Mouse (Mus musculus): ENCODE measurements around the gene Metap1. TPM values are rescaled to one million over a fixed set of nuclear protein-coding genes. Genes with fewer than 3 reads are reported as not detected.

Gene Metap1
- polyA plus RNA-seq, 1 experiment = 32.2 TPM

GRCm38 (mm10) chr3:138424247-138424646 is 65.1 kb downstream of the Metap1 start:
- TF ChIP-seq CEBPB (IDR thresholded peaks at IDR 0.05; ENCODE audit: low read depth) = no peak
- TF ChIP-seq MYOG (IDR thresholded peaks at IDR 0.05; ENCODE audit: control insufficient read depth, extremely low read depth, insufficient read length) = no peak
- TF ChIP-seq CTCF (IDR thresholded peaks at IDR 0.05; ENCODE audit: control insufficient read depth, insufficient read depth, insufficient read length) = no peak
- no peak for TF ChIP-seq FOSL1 (IDR thresholded peaks at IDR 0.05; ENCODE audit: insufficient read depth, low read length, poor library complexity, severe bottlenecking)
- no peak for TF ChIP-seq MAX (IDR thresholded peaks at IDR 0.05)
- no peak for TF ChIP-seq USF1 (IDR thresholded peaks at IDR 0.05; ENCODE audit: low read depth)
- no peak for TF ChIP-seq MYOD1 (IDR thresholded peaks at IDR 0.05; ENCODE audit: control insufficient read depth, insufficient read length, low read depth)

GRCm38 (mm10) chr3:138423664-138424063 is 65.7 kb downstream of the Metap1 start:
- Histone ChIP-seq H3K79me3 (ENCODE audit: low read depth) (no peaks in the 10 kb centered on the region), H3K4me3 (ENCODE audit: insufficient read depth, poor library complexity, severe bottlenecking) (no peak overlapping the region), H3ac (ENCODE audit: control insufficient read depth, insufficient read length, low read depth) (no peak overlapping the region), H3K36me3 (ENCODE audit: control insufficient read depth, insufficient read depth) (no peaks in the 10 kb centered on the region), H3K27me3 (ENCODE audit: control insufficient read depth, insufficient read depth, insufficient read length) (no peaks in the 10 kb centered on the region), H3K79me2 (ENCODE audit: control insufficient read depth, insufficient read depth) (no peaks in the 10 kb centered on the region)
- TF ChIP-seq USF1 (IDR thresholded peaks at IDR 0.05; ENCODE audit: low read depth) = no peak
- TF ChIP-seq CTCF (IDR thresholded peaks at IDR 0.05; ENCODE audit: control insufficient read depth, insufficient read depth, insufficient read length) = no peak
- TF ChIP-seq MAX (IDR thresholded peaks at IDR 0.05) = no peak
- no peak for TF ChIP-seq CEBPB (IDR thresholded peaks at IDR 0.05; ENCODE audit: low read depth)
- no peak for TF ChIP-seq MYOD1 (IDR thresholded peaks at IDR 0.05; ENCODE audit: control insufficient read depth, insufficient read length, low read depth)
- no peak for TF ChIP-seq MYOG (IDR thresholded peaks at IDR 0.05; ENCODE audit: control insufficient read depth, extremely low read depth, insufficient read length)
- no peak for TF ChIP-seq FOSL1 (IDR thresholded peaks at IDR 0.05; ENCODE audit: insufficient read depth, low read length, poor library complexity, severe bottlenecking)

More at GRCm38 (mm10) chr3:138424247-138424646, 65.1 kb downstream of the Metap1 start:
- Histone ChIP-seq H3K79me2 (ENCODE audit: control insufficient read depth, insufficient read depth) (no peaks in the 10 kb centered on the region), H3K4me3 (ENCODE audit: insufficient read depth, poor library complexity, severe bottlenecking) (no peak overlapping the region), H3ac (ENCODE audit: control insufficient read depth, insufficient read length, low read depth) (no peak overlapping the region), H3K79me3 (ENCODE audit: low read depth) (no peaks in the 10 kb centered on the region), H3K36me3 (ENCODE audit: control insufficient read depth, insufficient read depth) (no peaks in the 10 kb centered on the region), H3K27me3 (ENCODE audit: control insufficient read depth, insufficient read depth, insufficient read length) (no peaks in the 10 kb centered on the region)

- H3K79me3 ChIP-seq (ENCODE audit: low read depth) = no peaks in the 10 kb centered on the region
- H3K4me3 ChIP-seq (ENCODE audit: insufficient read depth, poor library complexity, severe bottlenecking) = no peak overlapping the region
- TF ChIP-seq MYOD1 (IDR thresholded peaks at IDR 0.05; ENCODE audit: control insufficient read depth, insufficient read length, low read depth) (no peak), USF1 (IDR thresholded peaks at IDR 0.05; ENCODE audit: low read depth) (no peak), MAX (IDR thresholded peaks at IDR 0.05) (no peak), CTCF (IDR thresholded peaks at IDR 0.05; ENCODE audit: control insufficient read depth, insufficient read depth, insufficient read length) (no peak)
- no peaks in the 10 kb centered on the region for H3K79me2 ChIP-seq (ENCODE audit: control insufficient read depth, insufficient read depth)
- H3ac ChIP-seq (ENCODE audit: control insufficient read depth, insufficient read length, low read depth) = no peak overlapping the region
- H3K36me3 ChIP-seq (ENCODE audit: control insufficient read depth, insufficient read depth) = no peaks in the 10 kb centered on the region
- no peaks in the 10 kb centered on the region for H3K27me3 ChIP-seq (ENCODE audit: control insufficient read depth, insufficient read depth, insufficient read length)
These were observed 68.9 kb downstream of the Metap1 start for GRCm38 (mm10) chr3:138420385-138420784.

GRCm38 (mm10) chr3:138419369-138419768 is 69.9 kb downstream of the Metap1 start:
- H3ac ChIP-seq (ENCODE audit: control insufficient read depth, insufficient read length, low read depth) = no peak overlapping the region
- no peaks in the 10 kb centered on the region for H3K27me3 ChIP-seq (ENCODE audit: control insufficient read depth, insufficient read depth, insufficient read length)
- H3K79me2 ChIP-seq (ENCODE audit: control insufficient read depth, insufficient read depth) = no peaks in the 10 kb centered on the region
- H3K79me3 ChIP-seq (ENCODE audit: low read depth) = no peaks in the 10 kb centered on the region
- H3K36me3 ChIP-seq (ENCODE audit: control insufficient read depth, insufficient read depth) = no peaks in the 10 kb centered on the region
- TF ChIP-seq CTCF (IDR thresholded peaks at IDR 0.05; ENCODE audit: control insufficient read depth, insufficient read depth, insufficient read length) (no peak), CEBPB (IDR thresholded peaks at IDR 0.05; ENCODE audit: low read depth) (no peak), USF1 (IDR thresholded peaks at IDR 0.05; ENCODE audit: low read depth) (no peak), MYOG (IDR thresholded peaks at IDR 0.05; ENCODE audit: control insufficient read depth, extremely low read depth, insufficient read length) (no peak)
- no peak overlapping the region for H3K4me3 ChIP-seq (ENCODE audit: insufficient read depth, poor library complexity, severe bottlenecking)

- H3K4me3 ChIP-seq (ENCODE audit: insufficient read depth, poor library complexity, severe bottlenecking) = no peak within 1 kb of the TSS
- no peak within 1 kb of the TSS for H3ac ChIP-seq (ENCODE audit: control insufficient read depth, insufficient read length, low read depth)
- no peaks in the 10 kb centered on the region for H3K79me3 ChIP-seq (ENCODE audit: low read depth)
- TF ChIP-seq MYOD1 (IDR thresholded peaks at IDR 0.05; ENCODE audit: control insufficient read depth, insufficient read length, low read depth) (no peak), USF1 (IDR thresholded peaks at IDR 0.05; ENCODE audit: low read depth) (no peak), MAX (IDR thresholded peaks at IDR 0.05) (no peak), CTCF (IDR thresholded peaks at IDR 0.05; ENCODE audit: control insufficient read depth, insufficient read depth, insufficient read length) (no peak), CEBPB (IDR thresholded peaks at IDR 0.05; ENCODE audit: low read depth) (no peak), FOSL1 (IDR thresholded peaks at IDR 0.05; ENCODE audit: insufficient read depth, low read length, poor library complexity, severe bottlenecking) (no peak), MYOG (IDR thresholded peaks at IDR 0.05; ENCODE audit: control insufficient read depth, extremely low read depth, insufficient read length) (no peak)
- H3K27me3 ChIP-seq (ENCODE audit: control insufficient read depth, insufficient read depth, insufficient read length) = no peaks in the 10 kb centered on the region
- H3K79me2 ChIP-seq (ENCODE audit: control insufficient read depth, insufficient read depth) = no peaks in the 10 kb centered on the region
- no peaks in the 10 kb centered on the region for H3K36me3 ChIP-seq (ENCODE audit: control insufficient read depth, insufficient read depth)
These were observed 74.1 kb downstream of the Metap1 start, which contains the start of gene Adh4 for GRCm38 (mm10) chr3:138415121-138415690. Adh4 (plus strand) TSS chr3:138415466.

- H3ac ChIP-seq (ENCODE audit: control insufficient read depth, insufficient read length, low read depth) = no peak overlapping the region
- H3K4me3 ChIP-seq (ENCODE audit: insufficient read depth, poor library complexity, severe bottlenecking) = no peak overlapping the region
- no peaks in the 10 kb centered on the region for H3K79me3 ChIP-seq (ENCODE audit: low read depth)
- no peaks in the 10 kb centered on the region for H3K36me3 ChIP-seq (ENCODE audit: control insufficient read depth, insufficient read depth)
- H3K79me2 ChIP-seq (ENCODE audit: control insufficient read depth, insufficient read depth) = no peaks in the 10 kb centered on the region
- no peak for TF ChIP-seq USF1 (IDR thresholded peaks at IDR 0.05; ENCODE audit: low read depth)
- no peak for TF ChIP-seq MYOG (IDR thresholded peaks at IDR 0.05; ENCODE audit: control insufficient read depth, extremely low read depth, insufficient read length)
- TF ChIP-seq FOSL1 (IDR thresholded peaks at IDR 0.05; ENCODE audit: insufficient read depth, low read length, poor library complexity, severe bottlenecking) = no peak
- no peak for TF ChIP-seq CTCF (IDR thresholded peaks at IDR 0.05; ENCODE audit: control insufficient read depth, insufficient read depth, insufficient read length)
- no peak for TF ChIP-seq MYOD1 (IDR thresholded peaks at IDR 0.05; ENCODE audit: control insufficient read depth, insufficient read length, low read depth)
- TF ChIP-seq CEBPB (IDR thresholded peaks at IDR 0.05; ENCODE audit: low read depth) = no peak
- no peak for TF ChIP-seq MAX (IDR thresholded peaks at IDR 0.05)
- H3K27me3 ChIP-seq (ENCODE audit: control insufficient read depth, insufficient read depth, insufficient read length) = no peaks in the 10 kb centered on the region
These were observed 79.1 kb downstream of the Metap1 start for GRCm38 (mm10) chr3:138410211-138410610.

Data from C2C12 (cell line).